Mouse (Mus musculus) neutrophil, adult 65 days (primary cell): Measurements from ENCODE around the gene Slc29a1. TPM values are rescaled to one million over a fixed set of nuclear protein-coding genes. Genes with fewer than 3 reads are reported as not detected.

ENCODE experiments used
- total RNA-seq: library from RNA; stranded (reverse); gene quantifications from 2 replicates; pipeline ENCODE4 v1.2.4, GENCODE M21; 2023

Slc29a1 gene
- 16.9 and 20.1 TPM in 2 replicates for total RNA-seq

DNA sequence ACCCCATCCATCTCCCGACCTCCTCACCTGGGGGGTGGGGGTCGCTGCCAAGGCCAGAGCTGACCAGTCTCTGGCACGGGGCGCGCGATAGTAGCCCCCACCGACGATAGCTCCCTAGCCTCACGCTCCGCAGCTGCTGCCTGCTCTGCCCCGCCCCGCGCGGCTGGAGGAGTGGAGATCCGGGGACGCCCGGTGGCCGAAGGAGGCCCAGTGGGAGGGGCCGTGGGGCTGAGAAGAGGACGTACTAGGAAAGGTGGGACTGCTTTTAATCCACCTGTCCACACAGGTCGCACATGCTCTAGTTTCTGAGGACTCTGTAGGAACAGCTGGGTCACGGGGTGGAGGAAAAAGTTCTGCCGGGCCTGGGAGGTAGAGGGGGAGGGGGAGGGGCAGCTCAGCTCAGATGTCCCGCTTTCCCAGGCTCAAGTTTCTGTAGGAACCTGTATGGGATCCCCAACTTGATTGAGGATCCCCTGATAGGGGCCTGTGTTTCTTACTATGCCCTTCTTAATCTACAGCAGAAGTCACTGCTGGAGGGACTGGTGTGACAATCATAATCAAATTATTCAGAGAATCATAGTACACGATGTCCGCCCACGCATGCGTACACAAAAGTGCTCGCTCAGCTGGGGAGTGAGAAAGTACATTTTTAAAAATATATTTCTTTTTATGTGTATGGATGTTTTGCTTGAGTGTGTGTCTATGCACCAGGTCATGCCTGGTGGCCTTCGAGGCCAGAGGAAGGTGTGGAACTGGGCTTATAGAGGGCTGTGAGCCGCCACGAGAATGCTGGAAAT lies at the start of gene Slc29a1:
Slc29a1 (minus strand) TSS at position 161 of the 797 bp plus-strand sequence.

DNA sequence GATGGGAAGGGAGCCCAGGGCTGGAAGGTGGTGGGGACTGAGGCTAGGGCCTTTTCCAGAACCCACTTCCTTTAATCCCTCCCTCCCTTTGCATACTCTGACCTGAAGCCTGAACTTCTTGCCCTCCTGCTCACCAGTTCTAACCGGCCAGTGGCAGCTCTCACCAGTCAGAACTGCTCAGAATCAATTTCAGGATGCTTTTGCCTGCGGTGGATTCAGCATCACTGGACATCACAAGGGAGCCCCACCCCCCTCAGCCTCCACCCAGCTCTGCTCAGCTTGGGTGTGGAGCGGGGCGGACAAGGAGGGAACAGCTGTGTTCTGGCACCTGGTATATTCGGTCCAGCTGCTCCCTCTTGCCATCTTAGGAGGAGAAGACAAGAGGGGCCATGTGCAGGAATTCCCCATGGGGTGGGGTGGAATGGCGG lies 2.5 kb upstream of the Slc29a1 start, which contains the start of gene Mymx:
Mymx (minus strand) TSS at position 226 of the 428 bp plus-strand sequence.

DNA sequence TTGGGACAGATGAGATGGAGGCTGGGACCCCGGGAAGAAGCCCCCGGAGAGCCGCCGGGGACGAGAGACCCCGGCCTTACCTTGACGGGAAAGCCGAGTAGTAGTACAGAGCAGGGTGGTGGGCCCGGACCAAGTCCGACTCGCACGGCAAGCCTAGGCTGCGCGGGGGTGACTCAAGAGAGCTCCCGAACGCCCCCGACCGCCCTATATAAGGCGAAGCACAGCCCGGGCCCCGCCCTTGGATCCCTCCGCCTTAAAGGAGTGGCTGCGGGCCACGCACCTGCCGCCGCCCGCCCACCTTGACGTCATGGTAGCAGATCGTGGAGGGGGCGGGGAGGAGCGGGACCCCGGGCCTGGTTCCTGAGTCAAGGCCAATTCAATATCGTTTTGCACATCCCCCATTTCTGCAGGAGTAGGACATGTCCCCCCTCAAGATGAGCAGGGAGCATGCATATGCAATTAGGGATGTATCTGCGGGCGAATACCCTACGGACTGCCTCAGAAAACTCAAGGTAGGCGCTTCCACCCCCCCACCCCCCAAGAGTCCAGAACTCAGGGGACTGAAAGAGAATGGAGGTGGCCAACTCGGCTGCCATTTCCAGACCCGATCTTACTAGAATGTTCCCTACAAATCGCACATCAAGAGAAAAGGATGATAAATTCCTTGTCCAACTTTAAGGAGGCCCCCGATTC lies 26.2 kb downstream of the Slc29a1 start, which contains the start of gene Hsp90ab1:
Hsp90ab1 (minus strand) TSS at position 185 of the 693 bp plus-strand sequence.

GRCm38 (mm10) chr17:45563655-45564530 lies 35.5 kb downstream of the Slc29a1 start, which contains the start of gene Slc35b2:
Slc35b2 (plus strand) TSS chr17:45563874.

DNA sequence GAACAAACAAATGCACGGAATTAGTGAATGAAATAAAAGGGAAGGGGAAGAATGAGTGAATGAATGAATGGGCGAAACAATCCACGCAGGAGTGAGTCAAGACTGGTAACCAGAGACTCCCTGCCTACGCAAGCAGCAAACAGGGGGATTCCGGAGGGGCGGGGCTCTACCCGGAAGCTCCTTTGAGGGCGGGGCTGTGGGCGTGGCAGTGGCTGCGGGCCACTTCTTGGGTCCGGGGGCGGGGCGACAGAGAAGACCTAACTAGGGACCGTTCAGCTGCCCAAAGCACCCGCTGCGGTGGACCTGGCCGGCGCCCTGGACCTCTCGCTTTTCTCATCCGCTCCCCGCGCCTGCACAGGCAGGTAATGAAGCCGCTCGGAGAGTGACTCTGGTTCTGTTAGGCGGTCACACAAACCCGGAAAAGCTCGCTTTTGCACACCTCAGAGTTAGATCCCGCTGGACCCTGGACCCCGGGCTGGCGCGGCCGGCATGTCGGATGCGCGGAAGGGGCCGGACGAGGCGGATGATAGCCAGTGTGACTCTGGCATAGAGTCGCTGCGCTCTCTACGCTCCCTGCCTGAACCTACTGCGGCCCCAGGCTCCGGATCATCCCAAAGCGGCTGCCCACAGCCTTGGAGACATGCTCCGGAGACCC lies 43.8 kb downstream of the Slc29a1 start, which contains the start of gene Nfkbie:
Nfkbie (plus strand) TSS at position 252 of the 655 bp plus-strand sequence.

DNA sequence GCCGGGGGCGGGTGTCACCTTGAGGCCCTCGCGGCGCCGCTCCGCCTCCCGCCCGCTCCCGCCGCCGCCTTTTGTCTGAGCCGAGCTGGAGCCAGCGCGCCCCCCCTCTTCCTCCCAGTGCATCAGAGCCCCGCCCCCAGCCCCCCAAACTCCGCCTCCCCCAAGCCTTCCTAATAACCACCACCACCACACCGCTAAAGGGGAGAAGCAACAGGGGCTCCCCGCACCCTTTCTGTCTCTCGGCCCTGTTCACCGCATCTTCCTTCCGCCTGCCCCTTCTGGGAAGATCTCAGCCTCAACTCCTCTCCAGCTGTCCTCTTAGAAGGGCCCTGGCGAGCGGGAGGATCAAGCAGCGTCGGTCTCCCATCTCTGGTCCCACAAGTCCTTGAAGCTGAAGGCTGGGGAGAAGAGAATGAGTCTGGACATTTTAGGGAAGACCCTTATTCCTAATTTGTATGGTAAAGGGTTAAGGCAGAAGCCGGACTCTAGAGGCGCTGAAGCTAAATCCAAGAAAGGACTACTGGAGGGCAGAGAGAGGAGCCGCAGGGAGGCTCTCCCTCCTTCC lies 49.7 kb downstream of the Slc29a1 start, which contains the start of gene Tmem151b:
Tmem151b (minus strand) TSS at position 61 of the 565 bp plus-strand sequence.

Other genes with a start within 250 kb of the Slc29a1 start
- gene Cdc5l, start 165.9 kb downstream of the Slc29a1 start, total RNA-seq = 57.2 and 64.9 TPM in 2 replicates
- not detected in 2 replicates for gene Spats1, start 124.2 kb downstream of the Slc29a1 start, total RNA-seq
- 4.8 TPM in 2 replicates for gene Aars2, start 92.8 kb downstream of the Slc29a1 start, total RNA-seq
- gene Tcte1, start 76.2 kb downstream of the Slc29a1 start, total RNA-seq = not detected in 2 replicates
- gene Tmem151b, start 49.9 kb downstream of the Slc29a1 start, total RNA-seq = 0.09 TPM in 1 of 2 replicates, not detected in the other
- gene Nfkbie, start 43.9 kb downstream of the Slc29a1 start, total RNA-seq = 64.3 and 78.1 TPM in 2 replicates
- gene Slc35b2, start 35.7 kb downstream of the Slc29a1 start, total RNA-seq = 30.4 and 35.4 TPM in 2 replicates
- gene Hsp90ab1, start 26.3 kb downstream of the Slc29a1 start, total RNA-seq = 435 and 451 TPM in 2 replicates
- not detected in 2 replicates for gene Mymx, start 2.5 kb upstream of the Slc29a1 start, total RNA-seq
- gene Capn11, start 59.7 kb upstream of the Slc29a1 start, total RNA-seq = 1.0 and 4.6 TPM in 2 replicates
- 22.0 and 29.5 TPM in 2 replicates for gene Mrpl14, start 86.7 kb upstream of the Slc29a1 start, total RNA-seq
- gene Tmem63b, start 87.3 kb upstream of the Slc29a1 start, total RNA-seq = 27.4 and 43.8 TPM in 2 replicates
- not detected in 2 replicates for gene 1600014C23Rik, start 134.2 kb upstream of the Slc29a1 start, total RNA-seq